Mouse (Mus musculus) frontal cortex, postnatal 10 days (tissue): ENCODE measurements around the gene Syt2.

ENCODE experiments used
- DNase-seq, 2 experiments: peaks; one replicate each; pipeline ENCODE4 v3.0.0; 2022; ENCODE audit warnings: low spot score in 2 of 2, mixed read lengths in 1 of 2

Syt2 gene

GRCm38 (mm10) chr1:134646261-134646962, at the start of gene Syt2:
TSS of gene Syt2 (plus strand) at chr1:134646677.
- peak in 1 of 2 experiments; percentile 29 for DNase-seq

- DNase-seq, result no peak
Measured at GRCm38 (mm10) chr1:134597339-134598054, 49.0 kb upstream of the Syt2 start.

- no peak for DNase-seq
Measured at GRCm38 (mm10) chr1:134604086-134604485, 42.4 kb upstream of the Syt2 start.

- DNase-seq, result no peak
Measured at GRCm38 (mm10) chr1:134605670-134606069, 40.8 kb upstream of the Syt2 start.

- no peak for DNase-seq
Measured at GRCm38 (mm10) chr1:134606381-134606780, 40.1 kb upstream of the Syt2 start.

GRCm38 (mm10) chr1:134607279-134607678, 39.2 kb upstream of the Syt2 start:
- DNase-seq, result no peak

- no peak for DNase-seq
Measured at GRCm38 (mm10) chr1:134609172-134609571, 37.3 kb upstream of the Syt2 start.

GRCm38 (mm10) chr1:134614554-134614953, 31.9 kb upstream of the Syt2 start:
- no peak for DNase-seq

- no peak for DNase-seq
Measured at GRCm38 (mm10) chr1:134614988-134615387, 31.5 kb upstream of the Syt2 start.

- no peak for DNase-seq
Measured at GRCm38 (mm10) chr1:134617656-134618055, 28.8 kb upstream of the Syt2 start.

GRCm38 (mm10) chr1:134625325-134625724, 21.2 kb upstream of the Syt2 start:
- no peak for DNase-seq

GRCm38 (mm10) chr1:134629455-134629854, 17.0 kb upstream of the Syt2 start:
- DNase-seq, result no peak

- no peak for DNase-seq
Measured at GRCm38 (mm10) chr1:134634296-134634695, 12.2 kb upstream of the Syt2 start.

GRCm38 (mm10) chr1:134636245-134636644, 10.2 kb upstream of the Syt2 start:
- no peak for DNase-seq

- peak in 1 of 2 experiments; percentile 35 for DNase-seq
Measured at GRCm38 (mm10) chr1:134636684-134637083, 9.8 kb upstream of the Syt2 start.

- no peak for DNase-seq
Measured at GRCm38 (mm10) chr1:134638041-134638440, 8.4 kb upstream of the Syt2 start.

- peak in 1 of 2 experiments; percentile 50 for DNase-seq
Measured at GRCm38 (mm10) chr1:134638522-134638921, 8.0 kb upstream of the Syt2 start.

- no peak for DNase-seq
Measured at GRCm38 (mm10) chr1:134639460-134639859, 7.0 kb upstream of the Syt2 start.

GRCm38 (mm10) chr1:134641507-134641906, 5.0 kb upstream of the Syt2 start:
- DNase-seq, result no peak

- no peak for DNase-seq
Measured at GRCm38 (mm10) chr1:134643702-134644101, 2.8 kb upstream of the Syt2 start.

- DNase-seq, result no peak
Measured at GRCm38 (mm10) chr1:134645408-134646200, 873 bp upstream of the Syt2 start.

- DNase-seq, result no peak
Measured at GRCm38 (mm10) chr1:134646963-134647282, 446 bp downstream of the Syt2 start.

- DNase-seq, result no peak
Measured at GRCm38 (mm10) chr1:134647591-134647990, 1.1 kb downstream of the Syt2 start.
